Mouse (Mus musculus) kidney, adult 10 weeks (tissue): ENCODE measurements around the gene Ifitm10. TPM values are rescaled to one million over a fixed set of nuclear protein-coding genes. Genes with fewer than 3 reads are reported as not detected.

Experiments
- polyA plus RNA-seq: library from polyadenylated mRNA; stranded (reverse); fragments of 350-450 nt; fragmentation: Illumina TruSeq; extraction: RNeasy Lipid Tissue Mini Kit (QIAGEN cat#74804); gene quantifications from one replicate; pipeline ENCODE4 v1.2.3, GENCODE M21; 2014; ENCODE audit warnings: low read depth, low replicate concordance

Gene Ifitm10
- polyA plus RNA-seq = not detected

DNA sequence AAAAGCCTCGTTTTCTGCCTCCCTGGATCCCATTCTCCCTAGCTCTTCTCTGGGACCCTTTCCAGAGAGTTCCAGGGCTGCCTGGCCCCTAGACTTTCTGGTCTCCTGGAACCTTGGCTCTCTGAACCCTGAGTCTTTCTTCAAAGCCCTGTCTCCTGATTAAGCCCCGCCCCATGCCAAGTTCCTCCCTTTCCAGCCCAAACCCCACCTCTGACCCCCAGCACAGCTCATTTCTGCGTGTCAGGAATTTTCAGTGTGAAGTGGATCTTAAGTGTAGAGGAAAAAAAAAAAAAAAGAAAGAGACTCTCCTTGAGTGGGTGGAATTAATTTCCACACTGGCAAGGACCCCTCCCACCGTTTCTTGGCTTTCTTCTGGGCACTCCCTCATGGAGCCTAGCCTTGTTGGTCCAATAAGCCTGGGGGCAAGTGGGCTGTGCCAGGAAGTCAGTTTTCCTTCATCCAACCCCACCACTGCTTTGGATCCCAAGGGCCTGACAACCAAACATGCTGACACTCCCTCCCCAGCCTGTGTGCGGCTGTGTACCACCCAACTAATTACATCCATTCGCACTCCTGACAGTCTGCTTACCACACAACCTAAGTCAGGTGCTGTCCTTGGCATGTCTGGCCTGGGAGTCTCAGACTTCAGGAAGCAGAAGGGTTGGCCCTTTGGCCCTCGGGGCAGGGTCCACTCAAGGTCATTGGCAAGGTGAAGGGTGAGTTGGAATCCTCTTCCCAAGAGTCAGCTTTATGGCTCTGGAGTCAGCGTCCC lies at the start of gene Ifitm10:
TSS of gene Ifitm10 (minus strand) at position 113 of the 772 bp plus-strand sequence.

DNA sequence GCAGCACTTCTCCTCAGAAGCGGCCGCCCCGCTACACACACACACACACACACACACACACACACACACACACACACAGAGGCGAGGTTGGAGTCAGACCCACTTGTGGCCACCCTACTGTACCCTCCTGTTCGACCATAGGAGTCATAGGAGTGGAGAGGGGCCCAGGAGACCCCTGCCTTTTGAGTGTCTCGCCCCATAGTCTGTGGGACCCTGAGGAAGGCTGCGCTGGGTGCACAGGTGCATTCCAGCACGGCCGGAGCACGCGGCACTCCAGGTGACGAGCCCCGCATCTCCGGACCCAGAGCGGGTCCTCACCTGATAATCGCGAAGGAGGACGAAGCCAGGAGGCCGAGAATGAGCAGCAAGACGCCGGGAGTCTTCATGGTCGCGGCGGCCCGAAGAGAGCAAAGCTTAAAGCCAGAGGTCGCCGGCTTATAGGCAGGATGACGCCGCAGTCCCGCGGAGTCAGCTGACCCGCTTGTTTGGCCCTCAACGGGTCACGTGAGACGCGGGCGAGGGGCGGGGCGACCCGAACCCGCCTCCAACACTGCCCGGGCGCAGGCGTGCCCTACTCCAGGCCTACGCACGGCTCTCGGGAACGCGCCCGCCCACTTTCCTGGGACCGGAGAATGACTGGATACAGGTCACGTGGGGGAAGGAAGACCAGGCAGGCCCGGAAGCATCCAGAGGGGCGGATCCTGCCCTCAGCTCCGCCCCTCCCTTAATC lies 14.0 kb upstream of the Ifitm10 start, which contains the start of gene Ctsd:
TSS of gene Ctsd (minus strand) at position 620 of the 730 bp plus-strand sequence.

DNA sequence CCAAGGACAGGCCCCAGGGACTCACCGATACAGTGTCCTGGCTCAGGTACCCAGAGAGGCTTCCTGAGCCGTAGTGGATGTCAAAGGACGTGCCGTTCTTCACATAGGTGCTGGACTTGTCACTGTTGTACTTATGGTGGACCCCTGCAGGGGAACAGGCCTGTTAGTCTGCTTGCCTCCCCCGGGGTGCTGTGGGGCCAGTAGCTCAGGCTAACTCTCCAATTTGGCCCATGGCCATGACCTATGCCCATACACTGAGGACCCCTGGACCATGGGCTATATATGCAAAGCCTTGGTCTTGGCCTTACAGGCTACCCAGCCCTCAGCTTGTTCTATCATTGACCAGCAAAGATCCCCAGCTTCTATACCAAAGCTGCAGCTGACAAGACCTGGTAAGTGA lies 9.0 kb upstream of the Ifitm10 start, which contains the start of gene Gm49369:
TSS of gene Gm49369 (minus strand) at position 101 of the 400 bp plus-strand sequence.

DNA sequence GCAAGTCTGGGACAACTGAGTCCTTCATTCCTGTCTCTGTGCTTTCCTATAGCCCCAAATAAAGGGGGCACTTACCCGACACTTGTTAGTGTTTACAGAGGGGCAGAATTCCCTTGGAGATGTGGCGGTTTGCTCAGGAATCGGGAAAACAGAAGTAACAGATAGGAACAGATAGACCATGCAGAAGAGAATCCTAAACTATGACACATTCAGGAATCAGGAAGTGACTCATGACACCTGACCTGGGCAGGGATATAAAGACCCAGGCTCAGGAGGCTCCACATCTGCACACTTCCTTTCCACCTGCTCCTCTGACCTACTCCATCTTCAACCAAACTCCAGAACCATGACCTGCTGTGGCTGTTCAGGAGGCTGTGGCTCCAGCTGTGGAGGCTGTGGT lies 70.3 kb downstream of the Ifitm10 start, which contains the start of gene Krtap5-4:
TSS of gene Krtap5-4 (plus strand) at position 301 of the 400 bp plus-strand sequence.

DNA sequence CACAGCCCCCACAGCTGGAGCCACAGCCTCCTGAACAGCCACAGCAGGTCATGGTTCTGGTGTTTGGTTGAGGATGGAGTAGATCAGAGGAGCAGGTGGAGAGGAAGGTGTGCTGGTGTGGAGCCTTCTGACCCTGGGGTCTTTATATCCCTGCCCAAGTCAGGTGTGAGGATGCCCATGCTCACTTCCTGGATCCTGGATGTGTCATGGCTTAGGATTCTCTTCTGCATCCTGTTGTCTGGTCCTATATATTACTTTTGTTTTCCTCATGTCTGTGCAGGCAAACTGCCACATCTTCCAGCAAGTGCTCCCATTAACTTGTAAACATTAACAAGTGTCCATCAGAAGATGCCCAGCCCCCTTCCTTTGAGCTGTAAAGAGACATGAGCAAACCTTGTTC lies 76.5 kb downstream of the Ifitm10 start, which contains the start of gene Krtap5-1:
TSS of gene Krtap5-1 (minus strand) at position 101 of the 400 bp plus-strand sequence.

Other genes with a start within 250 kb of the Ifitm10 start
- gene Gm39115, start 237.7 kb downstream of the Ifitm10 start, polyA plus RNA-seq = not detected
- not detected for gene Gm45337, start 229.1 kb downstream of the Ifitm10 start, polyA plus RNA-seq
- gene Gm29735, start 216.6 kb downstream of the Ifitm10 start, polyA plus RNA-seq = not detected
- gene Gm4553, start 208.0 kb downstream of the Ifitm10 start, polyA plus RNA-seq = not detected
- gene Krtap5-2, start 197.7 kb downstream of the Ifitm10 start, polyA plus RNA-seq = not detected
- gene Gm10153, start 183.4 kb downstream of the Ifitm10 start, polyA plus RNA-seq = not detected
- not detected for gene Krtap5-3, start 172.4 kb downstream of the Ifitm10 start, polyA plus RNA-seq
- not detected for gene Gm7579, start 161.9 kb downstream of the Ifitm10 start, polyA plus RNA-seq
- gene Krtap5-5, start 143.8 kb downstream of the Ifitm10 start, polyA plus RNA-seq = not detected
- not detected for gene Gm40460, start 132.7 kb downstream of the Ifitm10 start, polyA plus RNA-seq
- gene Gm2431, start 115.4 kb downstream of the Ifitm10 start, polyA plus RNA-seq = not detected
- gene Gm4559, start 99.4 kb downstream of the Ifitm10 start, polyA plus RNA-seq = not detected
- gene Krtap5-1, start 76.6 kb downstream of the Ifitm10 start, polyA plus RNA-seq = not detected
- not detected for gene Krtap5-4, start 70.2 kb downstream of the Ifitm10 start, polyA plus RNA-seq
- gene Gm49369, start 8.9 kb upstream of the Ifitm10 start, polyA plus RNA-seq = 33.5 TPM
- gene Ctsd, start 14.3 kb upstream of the Ifitm10 start, polyA plus RNA-seq = 46.4 TPM
- not detected for gene Syt8, start 61.1 kb upstream of the Ifitm10 start, polyA plus RNA-seq
- gene Tnni2, start 68.1 kb upstream of the Ifitm10 start, polyA plus RNA-seq = not detected
- gene Lsp1, start 87.1 kb upstream of the Ifitm10 start, polyA plus RNA-seq = 1.6 TPM
- gene Tnnt3, start 125.1 kb upstream of the Ifitm10 start, polyA plus RNA-seq = not detected
- 1.1 TPM for gene Mrpl23, start 158.9 kb upstream of the Ifitm10 start, polyA plus RNA-seq